Mouse (Mus musculus) brain, embryonic 14.5 days (tissue): Measurements from ENCODE around the gene Cx3cl1.

Experiments
- CTCF ChIP-seq: fragments of 200-500 bp; IDR thresholded peaks from 2 replicates; pipeline ENCODE4 v1.5.1; 2012; ENCODE audit warnings: inconsistent platforms, mild to moderate bottlenecking, moderate library complexity, borderline replicate concordance; ENCODE audit not compliant: insufficient read depth, insufficient read length; ENCODE audit errors: extremely low read depth
- POLR2A ChIP-seq: fragments of 200-500 bp; IDR thresholded peaks from 2 replicates; pipeline ENCODE4 v1.6.1; 2012; ENCODE audit warnings: mild to moderate bottlenecking, inconsistent platforms, borderline replicate concordance; ENCODE audit not compliant: poor library complexity, insufficient read depth, insufficient read length, severe bottlenecking; ENCODE audit errors: extremely low read depth

GRCm38 (mm10) chr8:94729301-94729700 is 42.5 kb upstream of the Cx3cl1 start:
- TF ChIP-seq POLR2A, result no peak
- no peak for TF ChIP-seq CTCF
